Mouse (Mus musculus): ENCODE measurements around the gene Per1.
A peak's percentile ranks its signal among the peaks of the same experiment; 100 is the strongest.

Gene Per1

GRCm38 (mm10) chr11:69094697-69095429 lies at the start of gene Per1:
TSS of gene Per1 (plus strand) at chr11:69095217.
- peak; percentile 97 for DNase-seq (ENCODE audit: low spot score)

GRCm38 (mm10) chr11:69045531-69046394 lies 49.3 kb upstream of the Per1 start, which contains the start of gene Aurkb:
TSS of gene Aurkb (plus strand) at chr11:69045647.
- peak; percentile 78 for DNase-seq (ENCODE audit: low spot score)

- DNase-seq (ENCODE audit: low spot score): no peak
These were observed 48.6 kb upstream of the Per1 start for GRCm38 (mm10) chr11:69046395-69046774.

- no peak for DNase-seq (ENCODE audit: low spot score)
These were observed 47.4 kb upstream of the Per1 start for GRCm38 (mm10) chr11:69047592-69047991.

- DNase-seq (ENCODE audit: low spot score): no peak
These were observed 46.9 kb upstream of the Per1 start for GRCm38 (mm10) chr11:69048151-69048550.

GRCm38 (mm10) chr11:69050748-69051147 lies 44.3 kb upstream of the Per1 start:
- no peak for DNase-seq (ENCODE audit: low spot score)

- no peak for DNase-seq (ENCODE audit: low spot score)
These were observed 43.2 kb upstream of the Per1 start for GRCm38 (mm10) chr11:69051771-69052170.

GRCm38 (mm10) chr11:69052824-69053421 lies 42.1 kb upstream of the Per1 start:
- DNase-seq (ENCODE audit: low spot score): no peak

- DNase-seq (ENCODE audit: low spot score): no peak
These were observed 41.2 kb upstream of the Per1 start for GRCm38 (mm10) chr11:69053848-69054247.

GRCm38 (mm10) chr11:69058265-69058664 lies 36.8 kb upstream of the Per1 start:
- no peak for DNase-seq (ENCODE audit: low spot score)

GRCm38 (mm10) chr11:69058729-69059356 lies 36.2 kb upstream of the Per1 start:
- DNase-seq (ENCODE audit: low spot score): no peak

GRCm38 (mm10) chr11:69059357-69059974 lies 35.6 kb upstream of the Per1 start, which contains the start of gene Borcs6:
TSS of gene Borcs6 (plus strand) at chr11:69059717.
- peak; percentile 93 for DNase-seq (ENCODE audit: low spot score)

- DNase-seq (ENCODE audit: low spot score): no peak
These were observed 35.0 kb upstream of the Per1 start for GRCm38 (mm10) chr11:69059975-69060411.

- DNase-seq (ENCODE audit: low spot score): peak; percentile 49
These were observed 34.4 kb upstream of the Per1 start for GRCm38 (mm10) chr11:69060448-69061254.

GRCm38 (mm10) chr11:69061255-69061912 lies 33.6 kb upstream of the Per1 start:
- DNase-seq (ENCODE audit: low spot score): no peak

- peak; percentile 57 for DNase-seq (ENCODE audit: low spot score)
These were observed 32.7 kb upstream of the Per1 start for GRCm38 (mm10) chr11:69062194-69062760.

GRCm38 (mm10) chr11:69062761-69063224 lies 32.2 kb upstream of the Per1 start:
- DNase-seq (ENCODE audit: low spot score): peak; percentile 94

GRCm38 (mm10) chr11:69063413-69064201 lies 31.4 kb upstream of the Per1 start:
- DNase-seq (ENCODE audit: low spot score): peak; percentile 82
